Mouse (Mus musculus): Measurements from ENCODE around the gene Fam181a.

Fam181a gene

DNA sequence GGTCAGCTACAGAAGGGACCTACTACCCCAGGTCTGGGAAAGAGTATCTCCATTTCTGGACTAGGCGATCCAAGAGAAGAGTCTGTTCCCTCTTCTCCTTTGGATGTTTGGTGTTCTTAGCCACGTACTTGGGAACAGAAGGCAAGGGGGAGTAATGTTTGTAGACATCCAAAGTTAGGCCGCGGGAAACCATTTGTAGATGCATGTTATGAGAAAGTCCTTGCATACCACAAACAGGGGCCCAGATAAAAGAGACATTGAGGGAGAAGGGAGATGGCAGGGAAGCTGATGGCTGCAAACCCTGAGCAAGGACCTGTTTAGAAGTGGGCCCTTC is 45.6 kb downstream of the Fam181a start:
- peak; percentile 60 for DNase-seq (ENCODE audit: low read depth, low spot score)

DNA sequence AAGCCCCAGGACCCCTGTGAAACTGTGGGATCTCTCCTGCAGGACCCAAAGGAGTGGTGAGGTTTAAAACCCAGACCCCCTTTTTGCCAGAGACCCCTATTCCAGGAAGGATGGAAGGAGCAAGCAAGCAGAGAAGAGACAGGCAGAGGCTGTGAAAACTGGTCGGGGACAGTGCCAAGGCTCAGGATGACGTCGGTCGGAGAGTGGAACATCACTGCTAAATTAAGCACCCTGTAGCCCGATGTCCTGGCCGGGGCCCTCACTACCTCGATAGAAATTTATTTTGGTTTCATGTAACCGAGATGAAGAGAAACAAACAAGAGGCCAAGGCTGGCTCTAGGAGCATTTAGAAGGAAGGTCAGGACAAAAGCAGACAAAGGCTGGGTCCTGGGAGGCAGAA is 47.4 kb downstream of the Fam181a start:
- no peak for DNase-seq (ENCODE audit: low read depth, low spot score)

DNA sequence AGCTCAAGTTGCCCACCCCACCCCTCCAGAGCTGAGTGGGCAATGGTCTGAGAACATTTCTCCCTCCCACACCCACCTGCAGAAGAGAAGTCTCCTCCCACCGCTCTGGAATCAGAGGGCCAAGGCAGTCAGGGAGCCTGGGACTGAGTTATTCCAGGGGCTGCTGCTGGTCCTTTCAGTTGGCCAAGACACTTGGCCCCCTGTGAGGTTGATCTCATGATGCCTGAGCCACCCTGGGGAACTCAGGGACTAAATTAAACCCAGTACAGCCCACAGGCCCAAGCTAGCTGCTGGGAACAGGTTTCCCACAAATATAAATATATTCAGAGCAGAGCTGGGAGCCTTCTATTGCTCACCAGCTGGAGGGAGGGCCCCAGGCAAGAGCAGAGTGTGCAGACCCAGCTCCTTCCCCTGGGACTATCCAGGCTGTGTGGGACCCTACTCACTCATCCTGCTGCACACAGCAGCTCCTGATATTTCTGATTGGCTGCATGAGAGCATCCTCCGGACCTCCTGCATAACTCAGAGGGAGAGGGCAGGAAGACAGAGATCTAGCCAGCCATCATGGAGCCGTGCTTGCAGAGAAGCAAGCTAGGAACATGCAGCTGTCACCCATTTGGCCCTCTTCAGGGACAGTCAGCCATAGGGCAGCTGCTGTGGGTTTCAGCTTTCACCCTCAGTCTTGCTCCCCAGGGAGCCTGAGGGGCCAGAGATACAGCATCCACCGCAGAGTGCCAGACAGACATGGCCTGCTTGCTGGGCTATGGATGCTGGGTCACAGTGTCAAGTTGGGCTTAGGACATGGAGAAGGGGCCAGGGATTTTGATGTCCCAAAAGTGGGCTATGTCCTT is 48.4 kb downstream of the Fam181a start:
- no peak for DNase-seq (ENCODE audit: low read depth, low spot score)

DNA sequence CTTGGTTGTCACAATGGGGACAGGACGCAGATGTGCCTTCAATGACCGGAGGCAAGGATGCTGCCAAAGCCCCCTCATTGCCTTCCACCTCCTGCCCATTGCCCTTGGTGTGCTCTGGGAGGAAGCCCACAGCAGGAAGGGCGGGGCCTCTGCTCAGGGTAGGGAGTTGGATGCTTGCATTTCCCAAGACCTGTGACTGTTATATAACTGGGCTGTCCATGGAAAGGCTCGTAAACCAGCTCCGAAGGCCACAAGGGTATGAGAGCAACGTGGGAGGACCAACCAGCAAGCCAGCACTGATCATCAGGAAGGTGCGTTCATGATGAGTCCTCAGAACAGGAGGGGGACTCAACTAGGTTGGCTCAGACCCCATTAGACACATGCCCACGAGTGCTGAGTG is 50.0 kb downstream of the Fam181a start:
- no peak for DNase-seq (ENCODE audit: low read depth, low spot score)

DNA sequence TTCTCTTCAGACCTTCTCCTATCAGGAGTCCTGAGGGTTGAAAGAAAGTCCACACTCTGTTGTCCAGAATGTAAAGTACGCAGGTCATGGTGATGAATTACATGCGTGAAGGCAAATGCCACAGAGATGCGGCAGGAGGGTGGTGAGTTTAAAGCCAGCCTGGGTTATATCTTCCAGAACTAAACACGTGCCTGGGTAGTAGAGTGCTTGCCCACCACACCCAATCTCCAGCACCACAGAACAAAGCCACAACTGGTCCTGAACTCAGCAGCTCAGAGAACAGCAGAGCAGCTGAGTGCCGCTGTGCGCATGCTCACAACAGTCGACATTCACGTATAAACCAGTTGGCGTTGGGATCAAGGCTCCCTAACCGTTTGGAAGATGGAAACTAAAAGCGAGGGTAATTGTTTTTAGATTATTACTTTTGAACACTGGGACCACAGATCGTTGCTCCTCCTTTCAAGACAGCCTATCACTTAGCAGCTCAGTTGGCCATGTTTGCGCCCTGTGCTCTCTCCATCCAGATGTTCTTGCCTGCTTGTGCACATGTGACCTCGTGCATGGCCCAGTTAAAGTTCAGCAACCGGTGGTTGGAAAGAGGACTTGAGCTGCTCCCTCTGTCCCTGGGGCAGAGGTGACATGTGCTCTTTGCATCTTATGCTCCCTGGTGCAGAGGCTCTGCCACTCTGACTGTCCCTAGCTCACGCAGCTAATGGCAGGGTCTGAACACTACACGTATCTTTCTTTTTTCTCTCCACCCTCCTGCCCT is 50.9 kb downstream of the Fam181a start:
- no peak for DNase-seq (ENCODE audit: low read depth, low spot score)

DNA sequence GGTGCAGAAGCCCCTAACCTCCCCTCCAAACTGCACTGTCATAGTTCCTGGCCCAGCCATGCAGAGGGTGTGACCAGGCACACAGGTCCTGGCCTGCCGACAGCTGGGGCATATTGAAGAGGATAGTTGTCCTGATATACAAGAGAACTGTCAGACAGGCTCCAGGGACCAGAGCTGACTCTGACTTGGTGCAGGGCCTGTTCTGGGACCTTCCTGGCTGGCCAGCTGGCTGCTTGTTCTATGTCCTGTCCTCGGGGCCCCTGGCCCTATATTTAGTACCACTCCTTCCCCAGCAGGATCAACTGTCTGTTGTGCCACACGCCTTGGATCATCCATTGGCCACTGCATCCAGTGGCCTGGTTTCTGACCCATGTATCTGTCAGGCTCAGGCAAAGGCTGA is 51.6 kb downstream of the Fam181a start:
- DNase-seq (ENCODE audit: low read depth, low spot score), result no peak

Measured in telencephalon, adult 2 months (tissue).